Mouse (Mus musculus): ENCODE data around the gene Cdc14a.

Cdc14a gene

DNA sequence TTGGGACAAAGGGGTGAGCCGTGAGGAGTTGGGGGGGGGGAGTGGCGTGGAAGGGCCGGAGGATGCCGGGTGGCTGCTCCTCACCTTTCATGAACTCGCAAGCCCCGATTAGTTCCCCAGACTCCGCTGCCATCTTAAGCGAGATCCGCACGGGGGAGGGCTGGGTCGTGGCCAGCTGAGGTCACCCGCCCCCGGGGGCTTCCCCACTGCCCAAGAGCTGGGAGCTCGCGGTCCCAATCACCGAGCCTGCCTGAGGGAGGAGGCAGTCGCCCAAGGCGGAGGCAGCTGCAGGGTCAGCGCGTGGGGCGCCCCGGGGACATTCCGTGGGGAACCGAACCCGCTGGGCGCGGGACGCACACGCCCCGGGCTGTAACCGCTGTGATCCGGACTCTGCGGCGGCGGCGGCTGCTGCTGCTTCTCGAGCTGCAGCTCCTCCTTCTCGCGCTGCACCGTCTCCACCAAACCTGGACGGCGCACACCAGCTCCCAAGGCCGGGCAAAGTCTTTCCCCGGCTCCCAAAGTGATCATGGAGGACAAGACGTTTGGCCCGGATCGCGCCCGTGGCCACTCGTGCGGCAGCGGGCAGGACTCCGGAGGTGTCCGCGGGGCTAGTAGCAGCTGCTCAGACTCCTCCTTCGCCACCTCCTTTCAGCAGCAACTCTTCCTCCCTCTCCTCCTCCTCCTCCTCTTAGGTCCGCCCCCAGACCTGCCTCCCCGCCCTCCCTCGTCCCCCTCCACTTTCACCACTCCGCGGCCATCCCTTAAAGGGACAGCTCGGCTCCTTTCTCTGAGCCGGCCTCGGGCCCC is at the start of gene Cdc14a:
TSS of gene Cdc14a (minus strand) at position 680 of the 807 bp plus-strand sequence.
- peak; percentile 96 for DNase-seq (ENCODE audit: low read depth, low spot score)

DNA sequence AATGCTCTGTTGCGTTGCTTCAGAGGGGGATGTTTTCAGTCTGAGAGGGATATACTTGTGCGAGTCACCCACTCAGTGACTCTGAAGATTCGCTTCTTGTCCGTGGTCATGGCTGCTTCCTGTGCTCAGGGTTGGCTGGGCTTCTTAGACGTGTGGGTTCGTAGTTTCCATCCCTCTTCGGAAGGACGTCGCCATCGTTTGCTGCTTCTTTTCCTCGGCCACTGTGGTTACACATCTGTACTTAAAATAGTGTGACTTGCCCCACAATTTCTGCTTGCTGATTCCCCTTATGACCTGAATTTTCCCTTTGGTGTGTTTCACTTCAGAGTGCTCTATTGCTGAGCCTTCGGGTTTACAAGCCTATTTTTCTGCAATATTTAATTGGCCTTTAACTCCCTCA is 41.9 kb upstream of the Cdc14a start:
- DNase-seq (ENCODE audit: low read depth, low spot score) = no peak

DNA sequence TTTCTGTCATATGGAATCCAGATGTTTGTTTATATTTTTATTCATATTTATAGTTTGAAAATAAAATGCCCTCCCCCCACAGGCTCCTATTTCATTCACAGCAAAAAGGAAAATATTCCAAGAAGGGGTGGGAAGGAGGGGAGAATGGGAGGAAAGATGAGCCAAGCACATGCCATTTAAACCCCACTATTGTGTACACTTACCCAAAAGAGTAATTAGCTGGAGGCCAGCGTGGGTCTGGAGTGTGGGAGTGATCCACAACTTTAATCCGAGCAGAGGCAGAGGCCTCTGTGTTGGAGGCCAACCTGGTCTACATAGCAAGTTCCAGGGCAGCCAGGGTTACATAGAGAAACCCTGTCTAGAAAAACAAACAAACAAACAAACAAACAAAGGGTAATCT is 40.5 kb upstream of the Cdc14a start:
- no peak for DNase-seq (ENCODE audit: low read depth, low spot score)

DNA sequence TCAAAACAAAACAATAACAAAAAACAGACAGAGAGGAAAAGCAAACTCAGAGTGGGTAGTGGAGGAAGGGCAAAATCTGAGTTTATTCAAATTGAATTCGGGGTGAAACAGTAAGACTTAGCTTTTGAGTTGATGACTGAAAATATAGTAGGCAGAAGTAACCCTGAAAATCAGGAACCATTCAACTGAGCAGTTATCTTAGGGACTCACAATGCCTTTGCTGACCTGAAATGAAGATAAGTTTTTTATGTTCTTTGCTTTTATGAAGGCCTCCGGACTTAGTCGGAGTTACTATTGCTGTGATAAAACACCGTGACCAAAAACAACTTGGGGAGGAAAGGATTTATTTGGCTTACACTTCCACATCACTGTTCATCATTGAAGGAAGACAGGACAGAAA is 37.2 kb upstream of the Cdc14a start:
- no peak for DNase-seq (ENCODE audit: low read depth, low spot score)

DNA sequence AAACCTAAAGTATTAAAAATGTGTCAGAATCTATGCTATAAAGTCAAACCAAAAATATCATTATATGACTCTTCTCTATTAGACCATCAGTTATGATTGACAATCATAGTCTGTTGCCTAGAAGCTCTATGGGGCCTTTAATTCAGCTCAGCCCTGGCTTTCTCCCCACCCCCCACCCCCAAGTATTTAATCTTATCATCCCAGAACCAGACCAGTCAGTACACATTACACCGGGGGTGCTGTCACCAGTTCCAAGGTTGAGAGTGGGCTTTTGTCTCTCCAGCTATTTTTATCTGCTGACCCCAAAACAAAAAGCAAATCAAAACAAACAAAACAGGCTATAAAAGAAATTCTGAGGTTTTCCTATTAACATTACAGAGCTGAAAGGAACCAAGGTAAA is 30.7 kb upstream of the Cdc14a start:
- no peak for DNase-seq (ENCODE audit: low read depth, low spot score)

DNA sequence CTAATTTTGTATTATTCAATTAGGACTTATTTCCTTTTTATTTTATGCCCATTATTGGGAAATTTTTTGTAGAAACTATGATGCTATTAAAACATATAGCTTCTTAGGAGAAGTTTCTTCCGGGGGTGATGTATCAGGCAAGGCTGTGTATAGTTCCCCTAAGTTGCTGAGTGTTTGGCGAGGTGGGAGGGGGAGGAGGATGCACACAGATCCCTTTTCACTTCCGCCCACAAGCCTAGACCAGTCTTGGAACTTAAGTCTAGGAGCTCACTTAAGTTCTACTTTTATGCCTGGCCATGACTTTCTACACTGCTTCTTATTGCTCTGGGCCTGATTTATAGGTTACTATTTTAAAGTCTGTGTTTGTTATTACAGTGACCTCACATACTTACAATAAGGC is 26.9 kb upstream of the Cdc14a start:
- no peak for DNase-seq (ENCODE audit: low read depth, low spot score)

DNA sequence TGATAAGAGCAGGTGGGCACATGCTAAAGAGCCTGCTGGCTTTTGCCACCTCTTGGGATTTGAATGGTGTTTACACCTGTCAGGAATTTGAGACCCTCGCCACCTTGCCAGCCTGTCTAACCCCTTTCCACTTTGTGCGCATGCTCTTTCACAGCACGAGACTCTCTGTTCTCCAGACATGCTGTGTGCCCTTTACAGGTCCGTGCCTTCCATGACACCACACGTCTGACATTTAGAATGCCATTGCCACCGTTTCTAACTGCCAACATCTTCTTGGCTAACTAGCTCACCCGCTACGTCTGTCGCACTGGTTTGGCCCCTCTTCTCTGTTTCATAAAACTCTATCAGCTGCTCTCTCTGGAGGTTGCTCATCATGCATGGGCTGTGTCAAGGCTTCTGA is 20.5 kb upstream of the Cdc14a start:
- DNase-seq (ENCODE audit: low read depth, low spot score) = no peak

DNA sequence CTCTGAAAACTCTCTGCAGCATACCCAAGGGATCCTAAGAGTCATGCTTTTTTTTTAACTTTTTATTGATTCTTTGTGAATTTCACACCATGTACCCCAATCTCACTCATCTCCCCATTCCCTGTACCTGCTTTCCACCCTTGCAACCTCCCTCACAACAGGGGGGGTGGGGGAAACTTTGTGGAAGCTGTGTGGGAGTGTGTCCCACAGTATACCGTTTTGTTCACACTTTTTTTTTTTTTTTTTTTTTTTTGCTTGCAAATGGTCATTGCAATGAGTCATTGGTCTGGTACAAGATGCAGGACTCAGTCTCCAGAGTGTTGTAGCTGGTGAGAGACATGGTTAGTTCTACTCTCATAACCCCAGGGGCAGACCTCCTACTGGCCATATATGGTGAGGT is 19.0 kb upstream of the Cdc14a start:
- DNase-seq (ENCODE audit: low read depth, low spot score) = no peak

DNA sequence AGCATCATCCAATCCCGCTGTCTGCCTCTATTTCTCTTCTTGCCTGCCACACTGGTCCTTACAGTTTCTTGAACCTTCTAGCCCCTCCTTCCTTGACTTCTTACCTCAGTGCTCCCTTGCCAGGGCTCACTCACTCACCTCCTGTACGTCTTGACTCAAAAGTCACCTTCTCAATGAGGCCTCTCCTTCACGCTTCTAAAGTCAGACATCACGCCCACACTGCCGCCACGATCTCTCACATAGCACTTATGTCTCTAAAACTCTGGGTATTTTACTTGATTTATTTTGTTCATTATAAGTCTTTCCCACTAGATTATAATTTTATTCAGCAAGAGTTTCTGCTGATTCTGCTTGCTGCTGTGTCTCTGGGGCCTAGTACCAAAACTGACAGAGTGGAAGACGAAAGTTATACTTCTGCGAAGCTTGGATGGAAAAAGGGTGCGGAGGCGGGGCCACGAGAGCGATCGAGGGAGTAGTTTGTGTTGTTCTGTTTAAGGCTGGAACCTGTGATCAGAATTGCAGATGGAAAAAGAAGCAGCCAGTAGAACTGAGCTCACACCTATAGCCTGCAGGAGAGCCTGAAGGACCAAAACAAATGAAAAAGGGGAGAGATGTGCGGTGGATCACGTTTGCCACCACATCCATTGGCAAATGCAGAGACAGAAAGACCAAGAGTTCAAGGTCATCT is 17.8 kb upstream of the Cdc14a start:
- DNase-seq (ENCODE audit: low read depth, low spot score) = no peak

DNA sequence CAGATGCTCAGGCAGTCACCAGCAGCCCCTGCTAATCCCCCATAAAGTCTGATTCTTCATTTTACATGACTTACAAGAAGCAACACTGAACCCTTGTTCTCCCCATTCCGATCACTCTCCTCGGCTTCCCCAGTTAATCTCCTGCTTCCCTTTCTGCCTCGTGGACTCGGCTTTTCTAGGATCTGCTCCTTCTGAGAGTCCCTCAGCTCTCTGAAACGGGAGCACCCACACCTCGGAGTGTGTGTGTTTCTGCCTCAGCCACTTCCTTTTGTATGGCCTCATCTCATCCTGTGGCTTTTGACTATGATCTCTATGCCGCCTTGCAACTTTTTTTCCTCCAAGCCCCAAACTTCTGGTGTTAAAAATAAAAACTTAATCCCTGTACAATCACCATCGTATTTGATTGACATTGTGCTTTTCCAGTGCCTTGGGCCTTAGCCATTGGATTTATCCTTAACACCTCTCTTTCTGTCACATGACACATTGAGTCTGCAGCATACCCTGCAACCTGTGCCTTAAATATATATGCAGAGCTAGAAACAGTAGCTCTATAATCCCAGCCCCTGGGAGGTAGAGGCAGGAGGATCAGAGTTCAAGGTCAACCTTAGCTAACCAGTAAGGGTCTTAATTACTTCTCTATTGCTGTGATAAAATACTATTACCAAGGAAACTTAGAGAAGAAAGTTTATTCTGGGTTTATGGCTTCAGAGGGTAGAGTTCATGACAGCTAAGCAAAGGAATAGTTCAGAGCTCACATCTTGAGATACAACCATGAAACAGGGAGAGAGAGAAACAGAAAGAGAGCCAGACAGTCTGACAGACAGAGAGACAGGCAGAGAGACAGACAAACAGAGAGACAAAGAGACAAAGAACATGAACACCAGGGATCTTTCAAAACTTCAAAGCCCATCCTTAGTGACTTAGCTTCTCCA is 16.5 kb upstream of the Cdc14a start:
- DNase-seq (ENCODE audit: low read depth, low spot score) = no peak

DNA sequence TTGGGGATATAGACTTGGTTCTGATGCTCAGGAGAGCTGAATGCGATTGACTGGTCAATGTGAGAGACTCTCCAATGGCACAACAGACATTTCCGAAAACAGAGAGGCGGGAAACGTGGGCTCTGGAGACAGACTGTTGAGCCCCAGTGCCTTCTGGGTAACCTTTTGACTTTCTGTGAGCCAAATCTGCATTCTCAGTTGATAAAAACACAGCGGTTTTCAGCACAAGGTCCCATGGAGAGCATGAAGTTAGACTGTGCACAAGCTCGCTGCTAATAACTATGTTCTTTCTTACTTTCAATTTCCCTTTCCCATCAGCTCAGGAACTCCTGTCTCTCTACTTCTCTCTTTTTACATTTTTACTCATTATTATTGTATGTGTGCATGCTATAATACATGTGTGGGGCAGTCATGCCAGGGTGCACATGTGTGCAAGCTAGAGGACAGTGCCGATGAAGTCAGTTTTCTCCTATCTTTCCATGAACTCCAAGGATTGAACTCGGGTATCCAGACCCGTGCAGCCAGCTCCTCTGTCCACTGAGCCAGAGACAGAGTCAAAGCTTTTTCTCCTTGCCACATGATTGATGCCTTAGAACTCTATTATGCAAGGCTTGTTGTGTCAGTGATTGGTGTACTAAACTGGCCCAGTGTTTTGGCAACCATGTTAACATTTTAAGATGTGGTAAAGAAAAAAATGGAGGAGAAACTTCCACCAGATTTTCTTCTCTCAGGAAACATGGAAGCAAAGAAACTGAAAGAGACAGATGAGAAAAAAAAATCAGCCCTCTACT is 13.2 kb upstream of the Cdc14a start:
- no peak for DNase-seq (ENCODE audit: low read depth, low spot score)

DNA sequence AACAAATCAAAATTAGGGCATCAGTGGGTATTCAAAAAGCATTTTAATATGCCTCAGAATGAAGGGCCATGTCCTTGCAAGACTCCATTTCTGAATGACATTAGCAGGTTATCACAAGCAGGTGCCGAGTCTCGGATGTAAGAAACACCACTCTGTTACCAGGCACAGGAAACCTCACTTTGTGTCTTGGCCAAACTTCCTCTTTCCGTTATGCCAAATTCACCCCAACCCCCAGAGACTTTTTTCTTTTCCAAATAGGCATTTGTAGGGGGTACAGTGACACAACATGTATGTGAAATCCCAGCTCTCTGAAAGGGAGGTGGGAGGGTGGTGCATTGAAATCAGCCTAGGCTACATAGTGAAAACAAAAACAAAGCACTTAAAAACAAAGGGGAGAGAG is 12.3 kb upstream of the Cdc14a start:
- no peak for DNase-seq (ENCODE audit: low read depth, low spot score)

DNA sequence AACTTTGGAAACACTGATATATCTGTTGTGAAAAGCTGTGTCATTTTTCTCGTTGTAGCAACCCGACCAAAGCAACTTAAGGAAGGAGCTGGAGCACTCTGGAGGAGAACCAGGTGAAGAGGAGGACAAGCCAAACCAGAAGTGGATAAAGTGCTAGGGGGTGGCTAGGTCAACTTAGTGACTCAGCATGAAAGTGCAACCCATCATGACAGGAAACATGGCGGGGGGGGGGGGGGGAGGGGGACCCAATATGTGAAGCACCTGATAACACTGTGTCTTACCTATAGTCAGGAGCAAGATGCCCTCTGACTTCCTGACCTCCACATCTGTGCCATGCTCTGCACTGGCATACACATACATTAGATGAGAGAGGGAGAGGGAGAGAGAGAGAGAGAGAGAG is 10.9 kb upstream of the Cdc14a start:
- no peak for DNase-seq (ENCODE audit: low read depth, low spot score)

DNA sequence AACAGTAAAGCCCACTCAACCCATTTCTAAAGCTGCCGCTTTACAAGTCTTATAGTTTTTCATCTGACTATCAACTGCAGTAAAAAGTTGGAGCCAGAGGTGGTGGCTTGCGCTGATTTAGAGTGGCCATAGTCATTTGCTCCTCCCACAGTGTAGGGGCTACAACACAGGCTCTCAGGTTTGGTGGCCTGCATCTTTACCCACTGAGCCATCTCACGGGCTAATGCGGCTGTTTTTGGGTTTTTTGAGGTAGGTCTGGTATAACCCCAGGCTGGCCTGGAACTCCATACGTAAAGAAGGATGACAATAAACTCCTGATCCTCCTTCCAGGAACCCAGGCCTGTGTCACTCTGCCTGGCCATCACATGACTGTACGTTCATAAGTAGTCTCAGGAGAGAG is 2.1 kb upstream of the Cdc14a start:
- DNase-seq (ENCODE audit: low read depth, low spot score) = no peak

DNA sequence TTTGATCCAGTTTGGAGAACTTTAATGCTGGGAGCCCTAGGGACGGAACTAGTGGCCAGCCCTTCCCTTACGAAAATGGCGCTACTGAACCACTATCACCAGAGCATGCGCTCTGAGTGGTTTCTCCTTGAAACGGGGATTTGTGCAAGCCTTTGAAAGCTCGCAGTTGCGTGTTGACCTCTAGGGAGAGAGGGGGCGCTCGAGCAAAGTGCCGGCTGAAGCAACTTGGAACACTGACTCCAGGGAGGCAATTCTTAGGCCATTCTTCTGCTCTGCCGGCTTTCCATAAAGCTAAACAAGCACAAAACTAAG is 1.1 kb upstream of the Cdc14a start:
- peak; percentile 93 for DNase-seq (ENCODE audit: low read depth, low spot score)

DNA sequence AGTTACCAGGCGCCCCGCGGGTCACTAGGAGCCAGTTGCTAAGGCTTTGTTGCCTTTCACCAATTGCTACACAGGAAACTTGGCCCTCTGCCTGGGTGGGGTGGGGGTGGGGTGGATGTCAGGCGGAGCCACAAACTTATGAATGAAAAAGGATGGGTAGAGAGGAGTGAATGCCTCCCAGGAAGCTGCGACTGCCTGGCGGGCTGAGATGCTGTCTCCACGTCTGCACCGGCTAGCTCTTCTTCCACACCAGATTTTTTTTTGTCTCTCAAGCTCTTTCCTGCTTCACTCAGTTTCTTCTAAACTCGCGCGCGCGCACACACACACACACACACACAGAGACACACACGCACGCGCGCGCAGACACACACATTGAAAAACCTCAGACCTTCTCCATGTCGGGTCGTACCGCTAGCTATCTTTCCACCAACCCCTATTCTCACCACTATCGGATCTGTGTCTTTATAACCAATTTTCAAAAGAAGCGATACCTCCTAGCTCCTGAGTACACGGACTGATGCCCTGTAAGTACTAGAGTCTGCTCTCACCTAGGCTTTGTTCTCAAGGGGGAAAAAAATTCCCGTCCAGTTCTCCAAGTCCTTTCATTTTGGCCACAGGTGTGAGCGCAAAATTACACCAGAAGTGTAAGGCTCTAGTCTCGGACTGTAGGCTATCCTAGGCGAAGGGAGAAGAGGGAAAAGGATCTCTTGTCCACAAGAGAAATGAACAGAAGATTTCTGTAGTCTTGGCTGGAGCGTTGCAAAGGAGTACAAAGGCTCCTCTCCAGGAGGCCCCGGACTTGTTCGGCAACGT is 534 bp upstream of the Cdc14a start:
- no peak for DNase-seq (ENCODE audit: low read depth, low spot score)

DNA sequence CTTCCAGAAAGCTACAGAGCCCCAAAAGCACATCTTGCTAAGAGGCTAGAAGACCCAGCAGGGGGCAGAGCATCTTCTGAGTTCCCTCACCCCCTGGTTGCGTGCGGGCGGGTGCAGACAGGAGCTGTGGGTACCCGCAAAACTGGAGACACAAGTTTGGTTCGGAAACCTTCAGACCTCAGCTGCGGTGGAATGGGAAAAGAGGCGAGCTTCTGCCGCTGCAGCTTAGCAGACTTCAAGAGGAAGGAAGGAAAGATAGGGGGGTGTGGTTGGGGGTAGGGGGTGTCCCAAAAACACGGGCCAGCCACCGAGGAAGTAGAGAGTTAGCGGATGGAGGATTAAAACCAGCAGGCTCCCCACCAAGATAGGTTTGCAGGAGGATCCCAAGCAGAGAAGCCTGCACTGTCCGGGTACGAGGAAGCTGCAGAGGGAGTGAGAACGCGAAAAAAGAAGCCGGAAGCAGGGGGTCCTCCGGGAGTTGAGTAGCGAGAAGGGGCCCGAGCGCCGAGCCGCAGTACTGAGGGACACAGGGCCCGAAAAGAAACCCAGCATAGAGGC is 958 bp downstream of the Cdc14a start:
- peak; percentile 79 for DNase-seq (ENCODE audit: low read depth, low spot score)

DNA sequence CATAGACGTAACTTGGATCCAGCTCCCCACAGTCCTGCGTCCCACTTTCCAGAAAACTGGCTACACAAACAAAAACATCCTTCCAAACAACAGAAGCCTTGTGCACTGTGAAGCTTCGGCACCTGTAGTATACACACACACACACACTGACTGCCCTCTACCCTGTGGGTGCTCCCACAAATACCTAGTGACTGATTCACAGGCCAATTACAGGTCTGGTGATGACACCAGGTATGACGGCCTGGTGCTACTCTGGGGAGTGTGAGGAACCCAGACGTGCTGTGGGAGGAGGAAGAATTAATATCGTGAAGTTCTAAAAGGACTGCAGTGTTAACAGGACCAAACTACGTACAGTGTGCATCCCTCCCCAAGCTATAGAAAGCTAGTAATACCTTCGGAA is 1.8 kb downstream of the Cdc14a start:
- no peak for DNase-seq (ENCODE audit: low read depth, low spot score)

DNA sequence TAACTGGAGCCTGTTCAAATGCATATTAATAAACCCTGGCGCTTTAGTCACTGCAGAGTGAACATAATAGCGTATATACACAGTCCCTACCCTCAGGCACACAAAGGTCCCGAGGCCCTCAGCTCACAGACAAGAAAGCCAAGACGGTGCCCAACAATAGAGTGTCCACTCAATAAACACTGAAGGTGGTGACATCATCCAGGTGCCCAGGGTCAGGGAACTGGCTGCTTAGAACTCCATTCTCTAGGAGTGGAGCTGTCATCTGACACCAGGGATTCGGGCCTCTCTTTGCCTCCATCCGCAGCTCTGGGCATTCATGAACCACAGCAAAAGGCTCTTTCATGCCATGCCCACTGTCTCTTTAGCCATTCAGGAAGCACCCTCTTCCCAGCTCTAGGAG is 2.7 kb downstream of the Cdc14a start:
- no peak for DNase-seq (ENCODE audit: low read depth, low spot score)

DNA sequence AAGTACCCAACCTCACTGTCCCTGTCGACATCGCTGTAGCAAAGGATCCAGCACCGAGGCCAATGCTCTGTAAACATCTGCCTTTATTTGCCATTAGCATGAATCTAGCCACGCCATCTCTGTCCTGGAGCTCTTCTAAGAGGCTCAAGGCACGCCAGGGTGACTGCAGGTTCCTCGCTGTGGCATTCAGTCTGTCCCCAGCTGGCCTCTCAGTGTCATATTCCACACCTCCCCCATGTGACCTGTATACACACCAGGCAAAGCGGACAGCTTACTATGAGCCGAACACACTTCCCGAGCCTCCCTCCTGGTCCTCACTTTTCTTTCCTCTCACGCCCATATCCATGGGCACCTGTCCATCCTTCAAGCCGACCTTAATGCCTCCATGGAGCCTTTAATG is 4.0 kb downstream of the Cdc14a start:
- no peak for DNase-seq (ENCODE audit: low read depth, low spot score)
